ENCODE assay signal across 23 mouse cellular contexts in the genomic region with DNA sequence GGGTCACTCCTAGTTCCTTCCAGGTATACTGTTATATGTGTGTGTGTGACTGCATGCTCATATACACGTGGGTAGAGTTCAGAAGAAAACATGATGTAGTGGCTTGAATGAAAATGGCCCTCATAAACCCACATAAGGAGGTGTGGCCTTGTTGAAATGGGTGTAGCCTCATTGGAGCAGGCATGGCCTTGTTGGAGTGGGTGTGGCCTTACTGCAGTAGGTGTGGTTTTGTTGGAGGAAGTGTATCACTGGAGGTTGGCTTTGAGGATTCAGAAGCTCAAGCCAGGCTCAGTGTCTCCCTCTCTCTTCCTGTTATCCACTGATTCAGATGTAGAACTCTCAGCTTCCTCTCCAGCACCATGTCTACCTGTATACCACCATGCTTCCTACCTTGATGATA. TPM values are rescaled to one million over a fixed set of nuclear protein-coding genes. Genes with fewer than 3 reads are reported as not detected.
DNase-seq lines count a peak whose midpoint lies in the region; ATAC-seq and TF ChIP-seq lines count a peak whose summit lies in the region.
"Had no signal": no experiment of that assay in that cellular context is flagged by ENCODE, and none has a peak within 500 bp of the region (broad histone marks: within the 10 kb centered on the region; RNA-seq: fewer than 3 reads in every experiment).

No protein-coding gene starts in this region.

- H3K9ac ChIP-seq in MEL (ENCODE audit: control insufficient read depth, low read depth, low read length, poor library complexity, severe bottlenecking) = no peak overlapping the region
- no peak overlapping the region for H3K9ac ChIP-seq in liver, embryonic 14.5 days (replicated peaks)
- H3K9ac ChIP-seq: liver, embryonic 15.5 days had no signal

- H3K36me3 ChIP-seq in MEL (ENCODE audit: control insufficient read depth in 1 of 2, insufficient read depth in 2 of 2, low read length in 2 of 2) = peaks cover 0 to 5% of the 10 kb centered on the region in 2 experiments; a peak in 2 of 4 replicates
- H3K36me3 ChIP-seq in liver, embryonic 14.5 days (replicated peaks; ENCODE audit: control insufficient read depth, insufficient read depth, low read depth) = no peaks in the 10 kb centered on the region
- H3K36me3 ChIP-seq: forebrain, embryonic 10.5 days; hindbrain, embryonic 10.5 days; limb, embryonic 10.5 days; liver, embryonic 15.5 days had no signal

- ATAC-seq in common myeloid progenitor, adult 5-6 weeks (replicated peaks; ENCODE audit: low read depth, poor library complexity, severe bottlenecking) = peak; percentile 47
- ATAC-seq in liver, embryonic 14.5 days (ENCODE audit: insufficient read depth) = peak; percentile 65; the same call in 1 of the 2 replicates
- ATAC-seq: activated CD4-positive, CD25-positive, alpha-beta regulatory T cell, adult 4 months; hindbrain, postnatal 0 days; intestine, postnatal 0 days had no signal

- TF ChIP-seq EP300 in MEL (IDR thresholded peaks at IDR 0.05; ENCODE audit: low read depth in 1 of 2, low read length in 2 of 2) = no peak
- TF ChIP-seq EP300 in liver, embryonic 14.5 days (IDR thresholded peaks at IDR 0.05; ENCODE audit: low read depth) = no peak

- peak; percentile 76 for DNase-seq in MEL (ENCODE audit: low read depth, low spot score)
- DNase-seq in liver, embryonic 14.5 days (ENCODE audit: low read depth in 3 of 3, low spot score in 3 of 3) = peak in 1 of 3 experiments; percentile 33
- DNase-seq in layer of hippocampus, postnatal 25 days (ENCODE audit: extremely low spot score in 1 of 2, low spot score in 1 of 2) = no peak
- DNase-seq in right cerebral cortex, postnatal 4 days = no peak
- no peak for DNase-seq in layer of hippocampus, adult 9-11 months
- DNase-seq in gastrocnemius, adult 2 months = no peak
- DNase-seq: adrenal gland, postnatal 10 days; cerebellum, adult 11 months; cerebellum, postnatal 10 days; embryo, embryonic 11 days; gastrocnemius, postnatal 25 days; lung, postnatal 14 days; retina, postnatal 1 day had no signal

- no peaks in the 10 kb centered on the region for H3K9me3 ChIP-seq in MEL (replicated peaks; ENCODE audit: insufficient read depth, low read length)
- no peaks in the 10 kb centered on the region for H3K9me3 ChIP-seq in liver, embryonic 14.5 days (ENCODE audit: control insufficient read depth, low read length)
- H3K9me3 ChIP-seq: forebrain, embryonic 10.5 days; hindbrain, embryonic 10.5 days; limb, embryonic 10.5 days; liver, embryonic 15.5 days had no signal

- no peak overlapping the region for H3K27ac ChIP-seq in MEL (ENCODE audit: control insufficient read depth, low read depth, low read length)
- no peak overlapping the region for H3K27ac ChIP-seq in liver, embryonic 14.5 days
- no peak overlapping the region for H3K27ac ChIP-seq in gastrocnemius, adult 2 months
- H3K27ac ChIP-seq: forebrain, embryonic 10.5 days; hindbrain, embryonic 10.5 days; hindbrain, postnatal 0 days; kidney, postnatal 0 days; layer of hippocampus, adult 2 months; limb, embryonic 10.5 days; liver, embryonic 15.5 days had no signal

- no peak overlapping the region for H3K4me3 ChIP-seq in MEL (ENCODE audit: control insufficient read depth in 1 of 2, insufficient read depth in 1 of 2, low read depth in 2 of 2, low read length in 2 of 2)
- H3K4me3 ChIP-seq in liver, embryonic 14.5 days (ENCODE audit: insufficient read depth in 1 of 2, low read depth in 2 of 2, low read length in 2 of 2) = no peak overlapping the region
- no peak overlapping the region for H3K4me3 ChIP-seq in gastrocnemius, adult 2 months
- H3K4me3 ChIP-seq: forebrain, embryonic 10.5 days; hindbrain, embryonic 10.5 days; layer of hippocampus, adult 2 months; limb, embryonic 10.5 days; liver, embryonic 15.5 days had no signal

- H3K79me2 ChIP-seq in MEL (ENCODE audit: control insufficient read depth, insufficient read depth, low read length, poor library complexity) = no peaks in the 10 kb centered on the region

- peaks cover under 1 to 6% of the 10 kb centered on the region in 2 experiments for H3K4me1 ChIP-seq in MEL (ENCODE audit: control insufficient read depth in 1 of 2, insufficient read depth in 2 of 2, low read length in 2 of 2)
- H3K4me1 ChIP-seq in liver, embryonic 14.5 days (replicated peaks; ENCODE audit: control insufficient read depth in 2 of 2, insufficient read depth in 2 of 2, low read length in 1 of 2) = peaks cover 4 to 9% of the 10 kb centered on the region in 2 experiments; a peak in 3 of 4 replicates
- H3K4me1 ChIP-seq: forebrain, embryonic 10.5 days; hindbrain, embryonic 10.5 days; limb, embryonic 10.5 days had no signal

- H3K27me3 ChIP-seq in MEL (ENCODE audit: control insufficient read depth in 1 of 2, insufficient read depth in 2 of 2, low read length in 2 of 2) = no peaks in the 10 kb centered on the region
- H3K27me3 ChIP-seq in liver, embryonic 14.5 days (ENCODE audit: control insufficient read depth, insufficient read depth, low read length) = no peaks in the 10 kb centered on the region
- H3K27me3 ChIP-seq: liver, embryonic 15.5 days had no signal

- no peak for TF ChIP-seq RAD21 in MEL (IDR thresholded peaks at IDR 0.05; ENCODE audit: low read depth, low read length)

- TF ChIP-seq POLR2A in MEL (IDR thresholded peaks at IDR 0.05; ENCODE audit: control insufficient read depth in 1 of 2, insufficient read depth in 1 of 2, low read depth in 1 of 2, low read length in 2 of 2, poor library complexity in 1 of 2) = no peak

- TF ChIP-seq CTCF in MEL (IDR thresholded peaks at IDR 0.05 in 2 of 3, conservative IDR thresholded peaks at IDR 0.05 in 1 of 3; ENCODE audit: control insufficient read depth in 1 of 3, insufficient read depth in 1 of 3, low read depth in 2 of 3, low read length in 3 of 3, poor library complexity in 1 of 3, severe bottlenecking in 1 of 3) = no peak
- TF ChIP-seq CTCF in liver, embryonic 14.5 days (IDR thresholded peaks at IDR 0.05; ENCODE audit: low read depth) = no peak
- no peak for TF ChIP-seq CTCF in gastrocnemius, adult 2 months (IDR thresholded peaks at IDR 0.05)

- WGBS in liver, embryonic 14.5 days (ENCODE audit: insufficient replicate concordance) = 69% methylated on average over 1 of the region's 1 CpGs

- intact Hi-C loops in gastrocnemius, adult 2 months (cut with DNase I) = no loop called here

- H3K4me2 ChIP-seq in liver, embryonic 14.5 days (ENCODE audit: low read depth) = no peak overlapping the region
- H3K4me2 ChIP-seq: liver, embryonic 15.5 days had no signal

TF ChIP-seq in MEL, 35 proteins besides CTCF, POLR2A, EP300 and RAD21:
- TF ChIP-seq CHD2 (IDR thresholded peaks at IDR 0.05; ENCODE audit: low read length) = no peak
- no peak for TF ChIP-seq POLR2AphosphoS5 (IDR thresholded peaks at IDR 0.05; ENCODE audit: borderline replicate concordance, low read depth, low read length)
- TF ChIP-seq JUND (IDR thresholded peaks at IDR 0.05; ENCODE audit: low read depth, low read length) = no peak
- no peak for TF ChIP-seq TAL1 (IDR thresholded peaks at IDR 0.05; ENCODE audit: low read length)
- TF ChIP-seq USF1 (IDR thresholded peaks at IDR 0.05; ENCODE audit: low read depth, low read length) = no peak
- no peak for TF ChIP-seq RCOR1 (IDR thresholded peaks at IDR 0.05; ENCODE audit: low read depth, low read length)
TF ChIP-seq in MEL: peak in this region for 0.

RNA-seq across cellular contexts. Expression of gene Cfap54, which starts 33.4 kb away (rescaled TPM):
- 2.0 and 3.2 TPM in 2 replicates for total RNA-seq in MEL (2012; rRNA removed)
- polyA plus RNA-seq in MEL (2012; ENCODE audit: insufficient read depth in 1 of 2, insufficient read length in 2 of 2, low read depth in 1 of 2, low replicate concordance in 2 of 2, missing spikeins in 1 of 2) = 1 to 10 TPM in 1 of 2 experiments, not detected in 1; 2.7 TPM
- total RNA-seq in common myeloid progenitor, adult 5-6 weeks (2017) = 0.27 and 1.2 TPM in 2 replicates
- 0.02 and 0.06 TPM in 2 replicates for polyA plus RNA-seq in liver, embryonic 14.5 days (2012; rRNA removed)
- polyA plus RNA-seq in liver, embryonic 14.5 days (2014; fragmentation: Nextera tagmentation; extraction: Ambion mirVana) = 0.11 TPM in 1 of 2 replicates, not detected in the other
- 10 to 100 TPM; 14.1 to 17.3 TPM for total RNA-seq in layer of hippocampus, postnatal 25 days (2021)
- under 1 TPM; 0.31 to 0.59 TPM for total RNA-seq in gastrocnemius, adult 2 months (2021)
- polyA plus RNA-seq: intestine, postnatal 0 days had no signal

RNA-seq across cellular contexts. Expression of gene Cdk17, which starts 45.9 kb away (rescaled TPM):
- 25.6 and 28.9 TPM in 2 replicates for total RNA-seq in MEL (2012; rRNA removed)
- 100 to 1,000 TPM in 1 of 2 experiments, 10 to 100 TPM in 1; 32.9 to 155 TPM for polyA plus RNA-seq in MEL (2012; ENCODE audit: insufficient read depth in 1 of 2, insufficient read length in 2 of 2, low read depth in 1 of 2, low replicate concordance in 2 of 2, missing spikeins in 1 of 2)
- total RNA-seq in common myeloid progenitor, adult 5-6 weeks (2017) = 69.2 and 87.6 TPM in 2 replicates
- 7.2 and 10.5 TPM in 2 replicates for polyA plus RNA-seq in liver, embryonic 14.5 days (2012; rRNA removed)
- polyA plus RNA-seq in liver, embryonic 14.5 days (2014; fragmentation: Nextera tagmentation; extraction: Ambion mirVana) = 12.9 and 15.1 TPM in 2 replicates
- 100 to 1,000 TPM; 176 to 210 TPM for total RNA-seq in layer of hippocampus, postnatal 25 days (2021)
- 1 to 10 TPM; 5.4 to 6.1 TPM for total RNA-seq in gastrocnemius, adult 2 months (2021)
